Mouse (Mus musculus) spleen, postnatal 14 days (tissue): ENCODE measurements around the gene Gnaz.

ENCODE experiments used
- DNase-seq, 2 experiments: peaks; one replicate each; pipeline ENCODE4 v3.0.0; 2021 to 2022; ENCODE audit warnings: low spot score in 2 of 2

The Gnaz gene

DNA sequence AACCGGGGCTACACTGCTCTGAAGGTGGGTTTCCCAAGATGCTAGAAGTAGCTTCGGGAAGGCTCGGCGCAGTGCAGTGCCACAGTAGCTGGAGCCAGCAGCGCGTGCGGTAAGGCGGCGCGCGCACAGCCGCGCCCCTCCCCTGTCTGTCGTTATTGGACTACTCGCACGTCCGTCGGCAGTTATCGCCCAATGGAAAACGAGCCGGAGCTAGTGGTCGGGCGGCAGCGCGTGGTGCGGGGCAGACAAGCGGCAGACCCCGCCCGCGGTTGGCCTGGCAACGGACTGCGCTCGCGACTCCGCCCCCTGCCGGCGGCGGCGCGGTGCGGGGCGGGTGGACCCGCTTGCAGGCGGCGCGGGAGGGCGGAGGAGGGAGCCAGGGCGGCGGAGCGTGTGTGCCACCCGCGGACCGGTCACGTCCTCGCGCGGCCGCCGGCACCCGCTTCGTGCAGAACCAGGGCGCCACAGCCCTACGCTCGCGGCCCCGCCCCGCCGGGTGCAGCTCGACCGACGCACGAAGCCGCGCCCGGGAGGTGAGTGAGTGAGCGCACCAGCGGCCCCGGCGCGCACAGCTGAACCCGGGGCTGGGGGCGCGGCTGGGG, at the start of gene Gnaz:
Gene Gnaz (plus strand): TSS at position 328 of the 602 bp plus-strand sequence.
- DNase-seq: peak; percentile 68 to 74

DNA sequence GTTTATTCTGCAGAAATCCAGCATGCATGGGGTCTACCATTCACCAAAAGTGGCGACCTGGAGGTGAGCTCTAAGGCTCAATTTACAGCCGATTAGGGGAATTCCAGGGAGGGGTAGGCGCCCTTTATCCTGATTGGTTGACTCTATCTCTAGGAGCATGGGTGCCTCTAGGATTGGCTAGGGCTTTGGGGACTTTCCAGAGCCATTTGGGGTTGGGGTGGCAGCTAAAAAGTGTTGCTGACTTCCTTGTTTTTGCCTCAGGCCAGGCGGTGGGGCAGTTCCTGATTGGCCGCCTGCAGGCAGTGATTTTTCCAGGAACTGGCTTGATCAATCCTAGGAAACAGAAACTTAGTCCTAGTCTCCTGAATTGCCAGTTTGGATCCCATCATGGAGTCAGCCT, 47.7 kb upstream of the Gnaz start:
- no peak for DNase-seq

- DNase-seq: no peak
Measured at GRCm38 (mm10) chr10:74920853-74921567, 46.0 kb upstream of the Gnaz start.

DNA sequence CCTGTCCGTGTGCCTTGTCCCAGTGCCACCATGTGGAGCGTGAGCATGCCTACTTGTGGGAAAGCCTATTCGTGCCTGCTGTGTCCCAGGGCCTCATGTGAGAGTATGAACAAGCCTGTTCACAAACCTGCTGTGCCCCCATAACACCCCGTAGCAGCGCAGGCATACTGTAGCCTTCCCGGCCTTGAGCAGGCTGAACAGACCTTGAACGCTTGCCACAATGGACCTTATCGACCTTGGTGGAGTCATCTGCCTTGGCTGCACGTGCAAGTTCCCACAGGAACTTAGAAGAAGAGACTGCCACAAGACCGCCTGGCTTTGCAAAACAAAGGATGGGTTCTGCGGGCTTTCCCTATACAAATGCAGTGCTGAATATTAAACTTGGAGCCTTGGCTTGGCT, 45.4 kb upstream of the Gnaz start:
- no peak for DNase-seq

- no peak for DNase-seq
Measured at GRCm38 (mm10) chr10:74922763-74923162, 44.2 kb upstream of the Gnaz start.

DNA sequence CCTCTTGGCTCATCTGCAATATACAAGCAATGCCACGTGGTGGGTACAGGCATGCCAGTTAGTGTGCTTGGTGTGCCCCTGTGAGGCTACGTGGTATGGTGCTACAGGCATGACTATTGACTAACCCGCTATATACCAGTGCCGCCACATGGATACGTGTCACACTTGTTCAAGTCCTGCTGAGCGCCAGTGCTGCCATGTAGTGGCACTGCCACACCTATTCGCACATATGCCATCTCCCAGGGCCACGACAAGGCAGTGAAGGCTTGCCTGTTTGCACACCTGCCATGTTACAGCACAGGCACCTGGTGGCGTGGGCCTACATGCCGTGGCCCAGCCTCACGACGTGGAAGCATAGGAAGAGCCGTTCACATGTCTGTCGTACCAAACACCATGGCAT, 42.7 kb upstream of the Gnaz start:
- no peak for DNase-seq

GRCm38 (mm10) chr10:74925324-74925723, 41.7 kb upstream of the Gnaz start:
- peak in 1 of 2 experiments; percentile 26 for DNase-seq

DNA sequence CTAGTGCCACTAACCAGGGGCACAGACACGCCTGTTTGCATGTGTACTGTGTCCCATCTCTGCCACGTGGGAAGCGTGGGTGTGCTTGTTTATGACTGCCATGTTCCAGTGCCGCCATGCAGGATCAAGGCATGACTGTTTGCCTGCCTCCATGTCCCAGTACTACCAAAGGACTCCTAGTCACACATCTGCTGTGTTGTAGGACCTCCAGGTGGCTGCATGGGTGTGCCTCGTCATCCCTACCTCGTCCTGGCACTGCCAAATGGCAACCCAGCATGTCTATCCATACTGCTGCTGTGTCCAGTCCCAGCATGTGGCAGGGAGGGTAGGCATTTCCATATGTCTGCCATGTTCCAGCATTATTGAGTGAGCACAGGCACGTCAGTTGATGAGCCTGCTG, 38.7 kb upstream of the Gnaz start:
- DNase-seq: no peak

DNA sequence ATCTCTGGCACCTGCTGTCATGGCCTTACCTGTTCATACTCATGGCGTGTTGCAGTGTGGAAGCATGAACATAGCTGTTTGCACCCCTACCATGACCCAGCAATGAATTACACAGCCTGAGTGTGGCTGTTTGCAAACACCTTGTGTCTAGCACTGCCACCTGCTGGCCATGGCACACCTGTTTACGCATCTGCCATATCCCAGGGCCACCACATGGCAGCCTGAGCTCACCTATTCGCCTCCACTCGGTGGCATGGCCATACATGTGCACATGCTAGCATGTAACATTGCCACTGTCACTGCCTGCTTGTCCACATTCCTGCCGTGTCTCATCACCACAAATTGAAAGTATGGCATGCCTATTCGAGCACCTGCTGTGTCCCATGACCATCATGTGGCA, 37.4 kb upstream of the Gnaz start:
- no peak for DNase-seq

- DNase-seq: no peak
Measured at GRCm38 (mm10) chr10:74930541-74930940, 36.4 kb upstream of the Gnaz start.

DNA sequence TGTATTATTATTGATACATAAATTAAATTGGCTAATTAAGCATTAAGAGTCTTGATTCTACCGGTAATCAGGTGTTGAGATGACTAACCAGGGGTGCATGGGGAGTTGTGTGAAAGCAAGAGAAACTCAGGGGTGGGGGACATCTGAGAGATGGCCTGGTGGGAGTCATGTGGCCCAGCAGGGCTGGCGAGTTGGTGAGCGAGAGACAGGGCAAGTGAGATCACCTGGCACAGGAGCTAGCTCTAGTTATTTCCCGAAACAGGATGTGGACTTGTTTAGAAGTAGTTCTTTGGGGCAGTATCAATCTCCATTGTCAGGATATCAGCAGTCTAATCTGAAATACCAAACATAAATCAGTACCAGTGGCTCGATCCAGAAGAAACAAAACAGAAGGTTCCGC, 35.3 kb upstream of the Gnaz start:
- no peak for DNase-seq

DNA sequence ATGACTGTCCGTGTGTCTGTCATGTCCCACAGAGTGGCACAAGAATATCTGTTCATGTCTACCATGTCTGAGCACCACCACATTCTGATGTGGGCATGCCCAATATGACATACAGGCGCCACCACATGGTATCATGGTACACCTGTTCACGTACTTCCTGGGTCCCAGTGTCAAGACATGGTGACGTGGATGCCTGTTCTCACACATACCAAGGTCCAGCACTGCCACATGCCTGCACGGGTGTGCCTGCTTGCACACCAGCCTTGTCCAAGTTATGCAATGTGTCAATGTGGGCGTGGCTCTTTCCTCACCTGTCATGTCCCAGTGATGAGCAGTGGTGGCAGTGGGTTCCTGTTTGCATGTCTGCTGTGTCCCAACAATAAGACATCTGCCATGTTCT, 34.5 kb upstream of the Gnaz start:
- no peak for DNase-seq

- no peak for DNase-seq
Measured at GRCm38 (mm10) chr10:74933548-74934190, 33.3 kb upstream of the Gnaz start.

DNA sequence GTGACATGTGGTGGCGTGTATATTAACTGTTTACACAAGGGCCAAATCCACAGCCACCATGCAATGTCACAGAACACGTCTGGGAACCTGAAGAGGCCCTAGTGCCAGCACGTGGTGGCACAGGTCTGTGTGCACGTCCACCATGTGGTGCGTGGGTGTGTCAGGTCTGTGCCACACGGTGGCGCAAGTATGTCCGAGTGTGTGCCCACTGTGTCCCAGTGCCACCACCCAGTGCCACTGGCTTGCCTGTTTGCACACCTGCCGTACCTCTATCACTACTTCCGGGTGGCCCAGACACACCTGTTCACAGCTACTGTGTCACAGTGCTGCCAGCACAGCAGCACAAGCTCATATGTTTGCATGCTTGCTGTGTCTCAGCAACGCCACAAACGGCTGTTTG, 32.5 kb upstream of the Gnaz start:
- DNase-seq: no peak

DNA sequence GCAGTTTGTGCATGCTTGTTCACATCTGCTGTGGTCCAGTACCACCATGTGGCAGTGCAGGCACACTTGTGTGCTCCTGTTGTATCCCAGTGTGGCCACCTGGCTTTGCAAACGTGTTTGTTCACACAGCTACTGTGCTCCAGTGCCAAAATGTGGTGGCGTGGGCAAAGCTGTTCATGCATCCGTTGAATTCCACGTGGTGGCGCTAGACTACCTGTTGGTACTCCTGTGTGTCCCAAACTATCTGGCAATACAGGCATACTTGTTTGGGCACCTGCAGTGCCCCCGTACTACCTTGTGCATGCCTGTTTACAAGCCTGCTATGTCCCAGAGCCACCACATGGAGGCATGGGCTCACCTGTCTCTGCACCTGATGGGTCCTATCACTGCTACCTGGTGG, 32.0 kb upstream of the Gnaz start:
- DNase-seq: no peak

- DNase-seq: peak in 1 of 2 experiments; percentile 3
Measured at GRCm38 (mm10) chr10:74937003-74937790, 29.8 kb upstream of the Gnaz start.

GRCm38 (mm10) chr10:74938410-74938809, 28.6 kb upstream of the Gnaz start:
- DNase-seq: no peak

- DNase-seq: no peak
Measured at GRCm38 (mm10) chr10:74939300-74939699, 27.7 kb upstream of the Gnaz start.

GRCm38 (mm10) chr10:74940795-74941194, 26.2 kb upstream of the Gnaz start:
- DNase-seq: no peak

DNA sequence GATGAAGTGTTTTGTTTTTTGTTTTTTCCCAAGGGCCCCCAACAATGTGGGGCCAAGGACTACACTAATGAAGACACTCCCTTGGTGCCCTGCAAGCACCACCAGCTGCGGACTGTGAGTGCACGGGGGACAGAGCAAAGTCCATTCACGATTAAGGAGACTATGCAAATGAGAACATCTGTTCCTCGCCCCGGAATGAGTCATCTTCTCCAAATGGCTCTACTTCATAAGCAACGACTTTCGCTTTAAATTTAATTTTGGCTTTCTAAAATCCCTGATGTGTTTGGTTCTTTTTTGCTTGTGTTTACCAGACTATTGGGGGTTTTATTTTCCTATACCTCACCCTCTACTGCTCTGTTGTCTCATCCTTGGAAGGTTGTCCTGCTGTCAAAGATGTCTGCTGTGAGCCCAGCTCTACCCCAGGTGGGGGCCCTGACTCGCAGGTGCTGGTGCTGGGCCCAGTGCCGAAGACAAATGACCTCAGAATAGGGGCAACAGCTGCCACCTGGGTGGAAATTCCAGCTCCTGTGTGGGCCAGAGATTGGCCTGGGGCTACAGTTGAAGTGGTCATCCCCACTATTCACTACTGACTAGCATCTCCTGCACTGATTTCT, 14.0 kb upstream of the Gnaz start:
- DNase-seq: no peak

GRCm38 (mm10) chr10:74964380-74964779, 2.6 kb upstream of the Gnaz start:
- DNase-seq: no peak
